Mouse (Mus musculus) heart, embryonic 11.5 days (tissue): ENCODE results near the gene Rhbdd1. TPM values are rescaled to one million over a fixed set of nuclear protein-coding genes. Genes with fewer than 3 reads are reported as not detected.

ENCODE experiments used
- ATAC-seq: fragments of 200-750 bp; cut with Nextera tagmentation; replicated peaks from 2 replicates; pipeline ENCODE4 v1.8.0; 2017; ENCODE audit warnings: moderate library complexity; ENCODE audit not compliant: insufficient number of reproducible peaks, low FRiP score, low TSS enrichment
- H3K27ac ChIP-seq: fragments of 300-500 bp; sonication (generic); 2 replicates; pipeline ENCODE4 v1.5.1; 2014; ENCODE audit warnings: mild to moderate bottlenecking, low read depth, low read length
- H3K27me3 ChIP-seq: fragments of 300-500 bp; sonication (generic); 2 replicates; pipeline ENCODE4 v1.6.1; 2014; ENCODE audit warnings: mild to moderate bottlenecking, low read length, mixed read lengths; ENCODE audit not compliant: control insufficient read depth, insufficient read depth
- H3K36me3 ChIP-seq: fragments of 300-500 bp; sonication (generic); 2 replicates; pipeline ENCODE4 v1.6.1; 2014; ENCODE audit warnings: mild to moderate bottlenecking, low read length, moderate library complexity, mixed read lengths; ENCODE audit not compliant: control insufficient read depth, insufficient read depth
- H3K4me1 ChIP-seq: fragments of 300-500 bp; sonication (generic); 2 replicates; pipeline ENCODE4 v1.6.1; 2014; ENCODE audit warnings: low read length; ENCODE audit not compliant: control insufficient read depth, insufficient read depth
- H3K4me2 ChIP-seq: fragments of 300-500 bp; sonication (generic); 2 replicates; pipeline ENCODE4 v1.6.1; 2014; ENCODE audit warnings: mild to moderate bottlenecking, moderate library complexity
- H3K4me3 ChIP-seq: fragments of 300-500 bp; sonication (generic); 2 replicates; pipeline ENCODE4 v1.5.1; 2014; ENCODE audit warnings: low read depth, low read length
- H3K9ac ChIP-seq: fragments of 300-500 bp; sonication (generic); 2 replicates; pipeline ENCODE4 v1.6.1; 2014; ENCODE audit warnings: mild to moderate bottlenecking, low read depth, low read length, moderate library complexity
- H3K9me3 ChIP-seq: fragments of 300-500 bp; sonication (generic); replicated peaks from 2 replicates; pipeline ENCODE4 v1.6.1; 2016; ENCODE audit warnings: low read length; ENCODE audit not compliant: control insufficient read depth
- WGBS: fragments of 180-500 bp; shearing (Covaris S2); extraction: QIAGEN DNeasy Blood & Tissue Kit; methylation state at CpG from one replicate; pipeline ENCODE4 v1.1.7; 2014; ENCODE audit not compliant: insufficient replicate concordance; 5-methylcytosine and 5-hydroxymethylcytosine counted together
- polyA plus RNA-seq: library from polyadenylated mRNA; unstranded; fragments of >200 nt; fragmentation: Nextera tagmentation; extraction: Ambion mirVana; gene quantifications from 2 replicates; pipeline ENCODE4 v1.2.1, GENCODE M21; 2014

Rhbdd1 gene
- polyA plus RNA-seq, 1 experiment from 2014 or later, result 7.9 TPM

DNA sequence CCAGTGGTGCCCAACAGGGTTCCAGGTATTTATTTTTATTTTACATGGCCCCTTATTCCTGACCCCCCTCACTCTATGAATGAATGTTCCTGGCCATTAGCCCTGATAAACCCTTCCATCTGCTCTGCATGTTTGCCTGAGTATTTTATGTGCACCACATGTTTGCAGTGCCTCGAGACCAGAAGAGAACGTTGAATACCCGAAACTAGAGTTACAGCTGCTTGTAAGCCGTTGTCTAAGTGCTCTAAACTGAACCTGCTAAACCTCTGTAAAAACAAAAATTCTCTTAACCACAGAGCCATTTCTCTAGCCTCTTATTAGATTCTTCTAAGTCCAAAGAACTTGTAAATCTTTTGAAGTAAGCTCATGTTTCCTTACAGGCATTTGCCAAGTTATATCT, 45.0 kb downstream of the Rhbdd1 start:
- H3K9me3 ChIP-seq, result no peaks in the 10 kb centered on the region
- peaks cover 24% of the 10 kb centered on the region for H3K27me3 ChIP-seq
- no peak overlapping the region for H3K4me2 ChIP-seq
- no peak overlapping the region for H3K9ac ChIP-seq
- H3K27ac ChIP-seq, result no peak overlapping the region
- no peak for ATAC-seq
- 80% methylated on average over 4 of the region's 4 CpGs for WGBS
- H3K36me3 ChIP-seq, result no peaks in the 10 kb centered on the region
- H3K4me1 ChIP-seq, result peaks cover 28% of the 10 kb centered on the region
- no peak overlapping the region for H3K4me3 ChIP-seq

DNA sequence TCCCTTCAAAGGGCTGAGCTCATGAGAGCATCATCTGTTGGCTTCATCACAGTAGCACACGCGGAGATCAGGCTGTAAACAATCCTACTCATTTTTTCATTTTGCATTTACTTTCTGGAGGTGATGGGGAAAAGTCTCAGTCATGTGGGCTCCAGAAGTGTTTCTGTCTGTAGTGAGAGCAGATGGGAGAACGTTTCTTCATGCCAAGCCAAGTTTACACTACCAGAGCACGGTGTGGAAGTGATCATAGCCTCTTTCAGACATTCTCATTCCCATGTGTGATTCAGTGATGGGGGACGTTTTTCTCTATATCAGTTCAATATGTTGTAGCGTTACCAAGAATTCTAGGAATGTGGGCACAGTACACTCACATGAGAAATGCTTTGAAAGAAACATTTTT, 45.9 kb downstream of the Rhbdd1 start:
- H3K4me1 ChIP-seq, result peaks cover 28% of the 10 kb centered on the region
- no peak overlapping the region for H3K4me2 ChIP-seq
- no peak overlapping the region for H3K4me3 ChIP-seq
- H3K27me3 ChIP-seq, result peaks cover 29% of the 10 kb centered on the region
- WGBS, result 77% methylated on average over 6 of the region's 6 CpGs
- no peak overlapping the region for H3K9ac ChIP-seq
- no peaks in the 10 kb centered on the region for H3K9me3 ChIP-seq
- no peak for ATAC-seq
- H3K27ac ChIP-seq, result no peak overlapping the region
- no peaks in the 10 kb centered on the region for H3K36me3 ChIP-seq

DNA sequence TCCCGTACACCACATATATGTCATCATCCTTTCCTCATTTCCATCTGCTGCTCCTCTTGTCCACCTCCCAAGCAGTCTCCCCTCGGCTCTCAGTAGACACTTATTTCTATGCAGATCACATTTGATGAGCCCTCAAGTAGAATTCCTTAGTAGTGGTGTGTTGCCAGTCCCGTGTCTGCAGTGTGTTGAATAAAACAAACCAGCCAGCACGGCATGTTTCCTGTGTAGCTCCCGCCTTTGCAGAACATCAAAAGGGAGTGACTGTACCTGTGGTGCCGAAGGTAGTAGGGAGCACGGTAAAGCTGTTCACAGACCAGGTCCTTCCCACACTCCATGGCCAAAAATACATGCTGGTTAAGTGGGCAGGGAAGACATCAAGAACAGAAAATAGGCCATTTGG, 47.8 kb downstream of the Rhbdd1 start:
- no peak for ATAC-seq
- no peak overlapping the region for H3K4me2 ChIP-seq
- WGBS, result 73% methylated on average over 7 of the region's 7 CpGs

DNA sequence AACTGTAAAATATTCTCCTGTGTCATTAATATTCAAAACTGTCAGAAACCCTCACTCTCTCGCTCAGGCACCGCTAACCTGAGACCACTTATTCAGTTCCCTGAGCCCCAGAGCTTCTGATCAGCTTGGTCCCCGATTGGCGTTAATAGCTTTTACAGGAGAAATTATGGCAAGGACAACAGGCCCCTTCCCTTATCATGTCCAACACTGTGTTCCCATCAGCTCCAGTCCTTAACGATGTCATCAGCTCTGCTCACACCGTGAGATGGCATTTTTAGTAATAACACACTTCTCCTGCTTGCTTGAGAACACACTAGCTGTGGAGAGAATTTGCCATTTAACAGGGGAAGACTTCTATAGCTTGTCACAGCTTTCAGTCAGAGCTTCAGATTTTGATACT, 48.2 kb downstream of the Rhbdd1 start:
- H3K9me3 ChIP-seq, result no peaks in the 10 kb centered on the region
- no peak overlapping the region for H3K4me2 ChIP-seq

More for the DNA sequence above, 47.8 kb downstream of the Rhbdd1 start:
- peaks cover 34% of the 10 kb centered on the region for H3K27me3 ChIP-seq
- no peaks in the 10 kb centered on the region for H3K36me3 ChIP-seq
- no peaks in the 10 kb centered on the region for H3K9me3 ChIP-seq
- peaks cover 20% of the 10 kb centered on the region for H3K4me1 ChIP-seq
- no peak overlapping the region for H3K4me3 ChIP-seq
- no peak overlapping the region for H3K27ac ChIP-seq
- no peak overlapping the region for H3K9ac ChIP-seq

DNA sequence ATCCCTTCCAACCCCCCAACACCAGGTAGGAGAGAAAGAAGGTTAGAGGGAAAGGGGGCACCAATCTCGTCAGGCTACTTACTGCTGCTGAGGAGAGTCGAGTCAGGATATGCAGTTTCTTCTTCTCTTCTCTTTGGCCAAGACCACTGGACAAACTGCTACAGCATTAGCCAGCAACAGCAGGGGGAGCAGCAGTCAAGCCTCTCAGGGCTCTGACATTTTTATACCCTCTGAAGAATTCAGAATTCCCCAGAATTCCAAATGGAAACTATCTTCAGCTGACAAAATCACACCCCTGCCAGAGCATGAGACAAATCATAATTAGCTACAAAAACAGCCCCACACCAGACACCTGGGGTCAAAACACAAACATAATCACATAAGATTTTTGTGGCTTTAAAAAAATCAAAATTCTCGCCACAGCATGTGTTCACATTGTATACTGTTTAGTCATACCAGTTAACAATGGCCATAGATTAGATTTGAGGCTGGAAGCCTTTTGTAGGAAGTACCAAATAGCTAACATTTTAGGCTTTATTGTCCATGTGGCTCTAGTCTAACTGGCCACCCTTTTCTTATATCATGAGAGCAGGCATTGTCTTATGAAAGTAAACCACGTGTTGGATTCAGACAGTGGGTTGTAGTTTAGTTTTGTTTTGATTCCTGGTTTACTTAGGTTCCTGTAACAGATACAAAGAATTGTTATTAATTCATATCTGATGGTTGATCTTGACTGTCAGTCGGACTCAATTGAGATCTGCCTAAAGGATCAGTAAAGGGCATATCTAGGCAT, 55.6 kb downstream of the Rhbdd1 start:
- no peak overlapping the region for H3K9ac ChIP-seq
- no peak overlapping the region for H3K27ac ChIP-seq
- WGBS, result 77% methylated on average over 5 of the region's 5 CpGs

More for the DNA sequence above, 48.2 kb downstream of the Rhbdd1 start:
- Histone ChIP-seq H3K27me3 (peaks cover 34% of the 10 kb centered on the region), H3K9ac (no peak overlapping the region), H3K27ac (no peak overlapping the region), H3K36me3 (no peaks in the 10 kb centered on the region), H3K4me1 (peaks cover 16% of the 10 kb centered on the region), H3K4me3 (no peak overlapping the region)
- WGBS, result 38% methylated on average over 6 of the region's 6 CpGs
- ATAC-seq, result peak; percentile 73; the same call in 1 of the 2 replicates

DNA sequence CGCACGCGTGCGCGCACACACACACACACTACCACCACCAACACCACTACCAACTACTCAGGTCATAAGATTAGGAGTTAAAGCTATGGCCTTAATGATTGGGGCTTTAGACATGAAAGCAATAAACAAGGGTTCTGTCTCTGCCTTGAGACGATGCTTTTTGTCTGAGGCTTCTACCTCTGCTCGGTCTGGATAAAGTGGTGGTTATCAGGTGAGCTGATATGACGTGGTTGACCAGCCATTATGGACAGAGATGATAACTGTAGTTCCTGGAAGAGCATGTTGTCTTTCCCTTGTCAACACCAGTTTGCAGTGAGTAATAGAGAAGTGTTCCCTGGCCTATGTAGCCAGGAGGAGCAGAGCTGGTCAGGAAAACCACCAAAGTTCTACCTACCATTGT, 57.7 kb downstream of the Rhbdd1 start:
- peak overlapping the region; percentile 77 for H3K27ac ChIP-seq
- H3K4me3 ChIP-seq, result no peak overlapping the region
- H3K4me1 ChIP-seq, result no peaks in the 10 kb centered on the region
- H3K9ac ChIP-seq, result no peak overlapping the region
- H3K9me3 ChIP-seq, result no peaks in the 10 kb centered on the region
- 68% methylated on average over 8 of the region's 8 CpGs for WGBS
- peaks cover 4% of the 10 kb centered on the region for H3K27me3 ChIP-seq
- no peak overlapping the region for H3K4me2 ChIP-seq
- no peaks in the 10 kb centered on the region for H3K36me3 ChIP-seq
- ATAC-seq, result peak; percentile 94

More for the DNA sequence above, 55.6 kb downstream of the Rhbdd1 start:
- no peaks in the 10 kb centered on the region for H3K36me3 ChIP-seq
- no peaks in the 10 kb centered on the region for H3K4me1 ChIP-seq
- no peak overlapping the region for H3K4me3 ChIP-seq
- no peak for ATAC-seq
- no peaks in the 10 kb centered on the region for H3K9me3 ChIP-seq
- H3K4me2 ChIP-seq, result no peak overlapping the region
- peaks cover 13% of the 10 kb centered on the region for H3K27me3 ChIP-seq

DNA sequence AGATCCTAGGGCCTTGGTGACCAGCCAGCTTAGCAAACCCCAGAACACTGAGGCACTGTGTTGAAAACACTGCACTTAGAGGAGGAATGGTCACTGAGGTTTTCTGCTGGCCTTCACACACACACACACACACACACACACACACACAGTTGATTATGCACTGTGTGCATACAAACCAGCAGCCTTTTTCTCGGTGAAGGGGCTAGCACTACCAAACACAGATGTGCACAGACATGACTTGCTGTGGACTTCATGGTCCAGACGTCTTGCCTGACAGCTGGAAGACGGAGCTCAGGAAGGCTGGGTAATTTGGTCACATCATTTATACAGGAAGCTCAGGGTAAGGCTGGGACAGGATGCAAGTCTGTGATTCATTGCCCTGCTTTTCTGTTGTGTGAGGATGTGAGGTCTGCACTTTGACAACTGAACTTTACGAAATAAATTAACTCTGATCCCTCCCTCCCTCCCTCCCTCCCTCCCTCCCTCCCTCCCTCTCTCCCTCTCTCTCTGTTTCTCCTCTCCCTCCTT, 58.6 kb downstream of the Rhbdd1 start:
- Histone ChIP-seq H3K9me3 (no peaks in the 10 kb centered on the region), H3K4me2 (no peak overlapping the region), H3K9ac (no peak overlapping the region), H3K27me3 (peaks cover 4% of the 10 kb centered on the region), H3K4me1 (no peaks in the 10 kb centered on the region), H3K36me3 (no peaks in the 10 kb centered on the region), H3K4me3 (no peak overlapping the region), H3K27ac (peak overlapping the region; percentile 62; the same call in 1 of the 2 replicates)
- no peak for ATAC-seq
- 48% methylated on average over 4 of the region's 4 CpGs for WGBS

DNA sequence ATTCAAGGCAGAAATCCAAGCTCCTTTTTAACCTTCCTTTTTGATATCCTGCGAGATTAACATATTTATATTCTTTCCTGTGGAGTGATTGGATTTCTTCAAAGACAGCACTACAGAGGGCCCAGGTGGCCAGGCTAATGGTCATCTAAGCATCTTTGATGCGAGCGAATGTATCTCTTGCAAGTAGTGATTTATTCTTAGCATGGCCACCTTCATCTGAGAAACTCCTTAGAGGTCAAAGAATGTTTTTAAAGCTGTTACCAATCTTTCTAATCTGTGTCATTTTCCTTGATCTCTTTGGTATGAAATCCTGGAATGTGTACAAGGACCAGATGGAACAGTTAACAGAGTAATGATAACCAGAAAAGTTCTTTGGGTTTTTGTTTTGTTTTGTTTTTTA, 59.2 kb downstream of the Rhbdd1 start:
- no peak overlapping the region for H3K27ac ChIP-seq
- H3K9ac ChIP-seq, result no peak overlapping the region
- WGBS, result 90% methylated on average over 3 of the region's 3 CpGs
- no peak overlapping the region for H3K4me3 ChIP-seq
- H3K27me3 ChIP-seq, result peaks cover 4% of the 10 kb centered on the region
- H3K4me2 ChIP-seq, result no peak overlapping the region
- H3K4me1 ChIP-seq, result no peaks in the 10 kb centered on the region
- no peaks in the 10 kb centered on the region for H3K36me3 ChIP-seq
- H3K9me3 ChIP-seq, result no peaks in the 10 kb centered on the region
- ATAC-seq, result no peak

DNA sequence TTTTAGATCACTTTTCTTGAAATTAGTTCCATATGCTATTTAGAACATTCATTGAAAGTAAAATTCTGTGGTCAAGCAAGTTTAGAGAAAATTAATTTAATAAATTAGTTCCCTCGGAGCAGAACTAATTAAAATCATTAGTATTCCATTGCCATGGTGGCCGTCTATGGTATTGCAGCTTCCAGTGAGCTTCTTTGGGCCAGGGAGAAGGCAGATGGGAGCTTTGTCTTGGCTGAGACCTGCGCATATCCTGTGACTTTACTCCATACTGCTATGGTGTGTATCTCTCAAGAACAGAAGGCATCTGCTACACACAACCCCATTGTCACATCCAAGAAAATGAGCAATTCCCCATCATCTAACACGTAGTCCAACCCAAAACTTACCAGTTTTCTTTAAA, 65.7 kb downstream of the Rhbdd1 start:
- Histone ChIP-seq H3K27me3 (no peaks in the 10 kb centered on the region), H3K4me2 (no peak overlapping the region), H3K9ac (no peak overlapping the region), H3K36me3 (no peaks in the 10 kb centered on the region), H3K4me1 (no peaks in the 10 kb centered on the region), H3K9me3 (no peaks in the 10 kb centered on the region), H3K4me3 (no peak overlapping the region), H3K27ac (no peak overlapping the region)
- 79% methylated on average over 4 of the region's 4 CpGs for WGBS
- ATAC-seq, result no peak
